Mouse (Mus musculus) myocyte (in vitro differentiated cells): ENCODE measurements around the gene Anks3. TPM values are rescaled to one million over a fixed set of nuclear protein-coding genes. Genes with fewer than 3 reads are reported as not detected.

ENCODE experiments used
- H3K27me3 ChIP-seq: one replicate; pipeline ENCODE4 v1.6.1; 2011; ENCODE audit not compliant: control insufficient read depth, insufficient read depth, insufficient read length
- H3K36me3 ChIP-seq: one replicate; pipeline ENCODE4 v1.6.1; 2011; ENCODE audit not compliant: control insufficient read depth, insufficient read depth
- H3K4me2 ChIP-seq: one replicate; pipeline ENCODE4 v1.6.1; 2011; ENCODE audit warnings: low read depth, control low read depth
- H3K4me3 ChIP-seq: one replicate; pipeline ENCODE4 v1.5.1; 2011; ENCODE audit warnings: mild to moderate bottlenecking, control low read depth, moderate library complexity
- H3K79me2 ChIP-seq: one replicate; pipeline ENCODE4 v1.6.1; 2011; ENCODE audit not compliant: control insufficient read depth, insufficient read depth
- H3ac ChIP-seq: one replicate; pipeline ENCODE4 v1.6.1; 2011; ENCODE audit not compliant: control insufficient read depth, insufficient read length
- CEBPB ChIP-seq: IDR thresholded peaks from 2 replicates; pipeline ENCODE4 v1.6.1; 2011; ENCODE audit warnings: mild to moderate bottlenecking, moderate library complexity; ENCODE audit not compliant: poor library complexity, insufficient read depth, severe bottlenecking
- E2F4 ChIP-seq: IDR thresholded peaks from one replicate; pipeline ENCODE4 v1.6.1; 2011; ENCODE audit warnings: mild to moderate bottlenecking, control low read depth, moderate library complexity; ENCODE audit not compliant: insufficient read depth
- MAX ChIP-seq: IDR thresholded peaks from one replicate; pipeline ENCODE4 v1.6.1; 2011; ENCODE audit warnings: low read depth, mild to moderate bottlenecking, control low read depth
- MYOD1 ChIP-seq, 3 experiments: IDR thresholded peaks; one replicate each; pipeline ENCODE4 v1.6.1; 2011; ENCODE audit warnings: control low read depth in 2 of 3, low read depth in 2 of 3, mild to moderate bottlenecking in 2 of 3, moderate library complexity in 1 of 3; ENCODE audit not compliant: insufficient read length in 2 of 3, control insufficient read depth in 1 of 3
- MYOG ChIP-seq, 3 experiments: IDR thresholded peaks; one replicate each; pipeline ENCODE4 v1.6.1; 2011; ENCODE audit warnings: control low read depth in 2 of 3, low read depth in 2 of 3, mild to moderate bottlenecking in 2 of 3; ENCODE audit not compliant: insufficient read length in 2 of 3, control insufficient read depth in 1 of 3, insufficient read depth in 1 of 3
- POLR2A ChIP-seq: IDR thresholded peaks from one replicate; pipeline ENCODE4 v1.6.1; 2011; ENCODE audit warnings: low read depth, mild to moderate bottlenecking, control low read depth, moderate library complexity; ENCODE audit not compliant: insufficient read length
- POLR2AphosphoS2 ChIP-seq: IDR thresholded peaks from one replicate; pipeline ENCODE4 v1.6.1; 2011; ENCODE audit warnings: low read depth, control low read depth; ENCODE audit not compliant: insufficient read length
- REST ChIP-seq: IDR thresholded peaks from one replicate; pipeline ENCODE4 v1.6.1; 2011; ENCODE audit warnings: mild to moderate bottlenecking, control low read depth, moderate library complexity; ENCODE audit not compliant: insufficient read depth, insufficient read length
- SRF ChIP-seq: IDR thresholded peaks from one replicate; pipeline ENCODE4 v1.6.1; 2011; ENCODE audit warnings: low read depth; ENCODE audit not compliant: control insufficient read depth, insufficient read length
- TCF12 ChIP-seq: IDR thresholded peaks from one replicate; pipeline ENCODE4 v1.6.1; 2011; ENCODE audit warnings: mild to moderate bottlenecking, control low read depth; ENCODE audit not compliant: poor library complexity, insufficient read depth, severe bottlenecking
- TCF3 ChIP-seq: IDR thresholded peaks from one replicate; pipeline ENCODE4 v1.6.1; 2011; ENCODE audit warnings: low read depth, control low read depth; ENCODE audit not compliant: insufficient read length
- USF1 ChIP-seq: IDR thresholded peaks from one replicate; pipeline ENCODE4 v1.6.1; 2011; ENCODE audit warnings: low read depth, mild to moderate bottlenecking, control low read depth, moderate library complexity
- polyA plus RNA-seq: library from polyadenylated mRNA; unstranded; fragments of >200 nt; fragmentation: generic; extraction: Trizol; gene quantifications from one replicate; pipeline ENCODE4 v1.2.1, GENCODE M21; 2012; ENCODE audit warnings: missing spikeins

Gene Anks3
- polyA plus RNA-seq, 1 experiment = 25.2 TPM

- no peak overlapping the region for H3ac ChIP-seq
- H3K36me3 ChIP-seq = no peaks in the 10 kb centered on the region
- no peak overlapping the region for H3K4me2 ChIP-seq
- no peaks in the 10 kb centered on the region for H3K79me2 ChIP-seq
- H3K4me3 ChIP-seq = no peak overlapping the region
- H3K27me3 ChIP-seq = no peaks in the 10 kb centered on the region
- no peak for TF ChIP-seq TCF12
- no peak for TF ChIP-seq TCF3
- TF ChIP-seq E2F4 = no peak
- TF ChIP-seq CEBPB = no peak
- no peak for TF ChIP-seq MAX
- TF ChIP-seq MYOG (IDR thresholded peaks at IDR 0.05; ENCODE audit: control insufficient read depth in 1 of 3, insufficient read depth in 1 of 3, insufficient read length in 2 of 3, low read depth in 2 of 3) = no peak
- no peak for TF ChIP-seq SRF
- no peak for TF ChIP-seq POLR2A
- no peak for TF ChIP-seq REST
- TF ChIP-seq POLR2AphosphoS2 = no peak
- TF ChIP-seq USF1 = no peak
- no peak for TF ChIP-seq MYOD1 (IDR thresholded peaks at IDR 0.05; ENCODE audit: control insufficient read depth in 1 of 3, insufficient read length in 2 of 3, low read depth in 2 of 3)
Measured at GRCm38 (mm10) chr16:5010371-5010935, 46.4 kb upstream of the Anks3 start.

DNA sequence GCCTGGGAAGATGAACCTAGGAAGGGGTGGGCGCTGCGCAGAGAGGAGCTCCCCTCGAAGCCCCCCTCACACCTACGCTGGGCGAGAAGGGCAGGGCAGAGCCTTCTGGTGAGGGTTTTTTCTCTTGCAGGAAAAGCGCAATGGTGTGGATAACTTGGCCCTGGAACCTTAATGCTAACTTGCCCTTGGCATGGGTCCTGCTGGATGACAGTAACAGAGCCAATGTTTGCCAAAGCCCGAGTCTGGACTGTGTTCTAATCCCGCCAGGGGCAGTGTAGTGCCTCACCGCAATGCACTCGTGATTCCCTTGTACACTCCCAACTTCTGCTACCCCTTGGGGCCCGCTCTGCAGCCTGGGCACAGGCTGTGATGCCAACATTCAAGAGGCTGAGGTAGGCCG lies 44.1 kb upstream of the Anks3 start:
- Histone ChIP-seq H3K36me3 (no peaks in the 10 kb centered on the region), H3ac (no peak overlapping the region)

GRCm38 (mm10) chr16:5007492-5007891 lies 43.5 kb upstream of the Anks3 start:
- Histone ChIP-seq H3ac (no peak overlapping the region), H3K4me2 (no peak overlapping the region)
- TF ChIP-seq TCF12 = no peak
- TF ChIP-seq SRF = no peak
- no peak for TF ChIP-seq MAX
- no peak for TF ChIP-seq TCF3
- TF ChIP-seq MYOD1 (IDR thresholded peaks at IDR 0.05; ENCODE audit: control insufficient read depth in 1 of 3, insufficient read length in 2 of 3, low read depth in 2 of 3) = no peak
- TF ChIP-seq MYOG (IDR thresholded peaks at IDR 0.05; ENCODE audit: control insufficient read depth in 1 of 3, insufficient read depth in 1 of 3, insufficient read length in 2 of 3, low read depth in 2 of 3) = no peak
- TF ChIP-seq CEBPB = no peak
- TF ChIP-seq POLR2AphosphoS2 = no peak
- no peak for TF ChIP-seq REST
- no peak for TF ChIP-seq E2F4
- TF ChIP-seq POLR2A = no peak
- no peak for TF ChIP-seq USF1

More for the DNA sequence above, 44.1 kb upstream of the Anks3 start:
- no peaks in the 10 kb centered on the region for H3K27me3 ChIP-seq
- H3K79me2 ChIP-seq = no peaks in the 10 kb centered on the region
- H3K4me3 ChIP-seq = no peak overlapping the region
- TF ChIP-seq TCF12 (no peak), SRF (no peak)
- no peak overlapping the region for H3K4me2 ChIP-seq

DNA sequence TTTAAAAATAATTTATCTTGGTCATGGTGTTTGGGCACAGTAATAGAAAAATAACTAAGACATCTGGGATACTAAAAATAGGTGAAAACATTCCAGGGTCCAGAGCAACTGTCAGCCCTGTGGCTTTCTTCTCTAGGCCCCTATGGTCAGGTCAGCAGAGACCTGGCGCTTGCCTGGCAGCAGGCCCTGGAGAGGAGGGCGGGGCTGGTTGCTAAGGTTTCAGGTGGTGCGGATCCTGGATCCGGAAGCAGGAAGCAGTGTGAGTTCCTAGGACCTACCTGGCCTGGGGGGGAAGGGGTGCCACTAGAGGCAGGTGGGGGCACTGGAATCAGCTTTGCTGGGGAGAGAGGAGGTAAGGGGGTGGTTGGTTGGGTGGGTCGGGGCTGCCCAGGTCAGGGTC lies 43.1 kb upstream of the Anks3 start, which contains the start of gene Smim22:
Smim22 (plus strand) TSS at position 222 of the 400 bp plus-strand sequence.
- no peak within 1 kb of the TSS for H3K4me2 ChIP-seq
- TF ChIP-seq MYOG (IDR thresholded peaks at IDR 0.05; ENCODE audit: control insufficient read depth in 1 of 3, insufficient read depth in 1 of 3, insufficient read length in 2 of 3, low read depth in 2 of 3) (peak in 1 of 3 experiments; percentile 72), MAX (no peak), MYOD1 (IDR thresholded peaks at IDR 0.05; ENCODE audit: control insufficient read depth in 1 of 3, insufficient read length in 2 of 3, low read depth in 2 of 3) (peak in 1 of 3 experiments; percentile 8)

More at GRCm38 (mm10) chr16:5007492-5007891, 43.5 kb upstream of the Anks3 start:
- no peaks in the 10 kb centered on the region for H3K36me3 ChIP-seq
- H3K79me2 ChIP-seq = no peaks in the 10 kb centered on the region
- no peak overlapping the region for H3K4me3 ChIP-seq
- no peaks in the 10 kb centered on the region for H3K27me3 ChIP-seq

DNA sequence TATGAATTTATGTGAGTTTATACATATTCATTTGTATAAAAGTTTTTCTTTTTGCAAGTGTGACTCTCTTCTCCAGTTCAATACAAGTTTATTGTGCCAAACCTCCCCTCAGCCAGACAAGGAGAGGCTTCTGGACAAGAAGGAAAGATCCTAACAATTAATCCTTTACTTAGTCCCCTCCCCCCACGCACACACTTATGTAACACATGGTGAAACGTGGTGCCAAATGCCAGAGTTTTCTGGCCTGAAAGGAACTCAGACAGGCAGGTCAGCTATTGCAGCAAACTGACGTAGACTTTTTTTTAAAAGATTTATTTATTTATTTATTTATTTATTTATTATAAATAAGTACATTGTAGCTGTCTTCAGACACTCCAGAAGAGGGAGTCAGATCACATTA lies 36.6 kb upstream of the Anks3 start:
- TF ChIP-seq POLR2AphosphoS2 (no peak), MYOG (IDR thresholded peaks at IDR 0.05; ENCODE audit: control insufficient read depth in 1 of 3, insufficient read depth in 1 of 3, insufficient read length in 2 of 3, low read depth in 2 of 3) (no peak), CEBPB (no peak), MAX (no peak), REST (no peak), USF1 (no peak)

More for the DNA sequence above, 43.1 kb upstream of the Anks3 start, which contains the start of gene Smim22:
- Histone ChIP-seq H3ac (no peak within 1 kb of the TSS), H3K4me3 (no peak within 1 kb of the TSS), H3K79me2 (no peaks in the 10 kb centered on the region), H3K36me3 (no peaks in the 10 kb centered on the region), H3K27me3 (no peaks in the 10 kb centered on the region)

More for the DNA sequence above, 36.6 kb upstream of the Anks3 start:
- H3K4me2 ChIP-seq = no peak overlapping the region
- H3K4me3 ChIP-seq = no peak overlapping the region
- H3ac ChIP-seq = no peak overlapping the region
- H3K27me3 ChIP-seq = peaks cover 8% of the 10 kb centered on the region
- H3K36me3 ChIP-seq = no peaks in the 10 kb centered on the region
- no peaks in the 10 kb centered on the region for H3K79me2 ChIP-seq
